Mouse (Mus musculus): Measurements from ENCODE around the gene Gabpb2.

GRCm38 (mm10) chr3:95261975-95262374, 44.3 kb upstream of the Gabpb2 start:
- no peak for TF ChIP-seq POLR2A (IDR thresholded peaks at IDR 0.05; ENCODE audit: insufficient read length, low read depth)
- TF ChIP-seq MYOD1 (IDR thresholded peaks at IDR 0.05; ENCODE audit: control insufficient read depth in 1 of 3, insufficient read length in 2 of 3, low read depth in 2 of 3), result no peak
- TF ChIP-seq MAX (IDR thresholded peaks at IDR 0.05; ENCODE audit: low read depth), result no peak
- TF ChIP-seq USF1 (IDR thresholded peaks at IDR 0.05; ENCODE audit: low read depth), result no peak
- no peak for TF ChIP-seq E2F4 (IDR thresholded peaks at IDR 0.05; ENCODE audit: insufficient read depth)
- TF ChIP-seq MYOG (IDR thresholded peaks at IDR 0.05; ENCODE audit: control insufficient read depth in 1 of 3, insufficient read depth in 1 of 3, insufficient read length in 2 of 3, low read depth in 2 of 3), result no peak
- TF ChIP-seq CEBPB (IDR thresholded peaks at IDR 0.05; ENCODE audit: insufficient read depth, poor library complexity, severe bottlenecking), result no peak

Data from myocyte (in vitro differentiated cells).